Mouse (Mus musculus): ENCODE measurements around the gene Vav3.

- TF ChIP-seq CTCF (IDR thresholded peaks at IDR 0.05; ENCODE audit: borderline replicate concordance, insufficient read depth, low read length), result no peak
- TF ChIP-seq POLR2A (IDR thresholded peaks at IDR 0.05; ENCODE audit: low read depth, low read length), result no peak
Observed at GRCm38 (mm10) chr3:109470651-109471255, 130.3 kb downstream of the Vav3 start.

Measured in embryonic fibroblast, embryonic 13.5 days (primary cell).